Mouse (Mus musculus) liver, embryonic 14.5 days (tissue): ENCODE results near the gene Gtf3c6.

Experiments
- CTCF ChIP-seq: IDR thresholded peaks from 2 replicates; pipeline ENCODE4 v1.5.1; 2016; ENCODE audit warnings: antibody characterized with exemption, low read depth, control low read depth
- EP300 ChIP-seq: IDR thresholded peaks from 2 replicates; pipeline ENCODE4 v1.6.1; 2016; ENCODE audit warnings: antibody characterized with exemption, low read depth

DNA sequence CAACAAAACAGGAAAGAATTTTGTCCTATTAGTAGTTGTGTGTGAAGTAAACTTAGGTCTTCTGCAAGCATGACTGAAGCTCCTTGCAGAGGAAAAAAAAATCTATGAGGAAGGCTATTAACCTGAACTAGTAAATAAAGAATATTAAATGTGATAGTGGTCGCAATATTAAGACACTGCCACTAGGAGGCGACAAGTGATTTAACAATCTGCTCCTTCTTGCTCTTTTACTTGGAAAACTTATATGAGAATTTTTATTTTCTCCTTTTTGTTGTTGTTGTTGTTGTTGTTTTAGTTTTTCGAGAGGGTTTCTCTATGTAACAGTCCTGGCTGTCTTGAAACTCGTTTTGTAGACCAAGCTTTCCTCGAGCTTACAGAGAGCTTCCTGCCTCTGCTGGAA lies 1.1 kb upstream of the Gtf3c6 start:
- TF ChIP-seq CTCF (peak; percentile 72), EP300 (no peak)
